Mouse (Mus musculus) kidney, embryonic 14.5 days (tissue): ENCODE measurements around the gene Limk2. TPM values are rescaled to one million over a fixed set of nuclear protein-coding genes. Genes with fewer than 3 reads are reported as not detected.

Experiments
- ATAC-seq: fragments of 200-750 bp; cut with Nextera tagmentation; 2 replicates; pipeline ENCODE4 v1.8.0; 2017; ENCODE audit warnings: moderate number of reproducible peaks, mild to moderate bottlenecking, moderate TSS enrichment, moderate library complexity; ENCODE audit not compliant: low FRiP score, low TSS enrichment
- H3K27ac ChIP-seq: fragments of 300-500 bp; sonication (generic); 2 replicates; pipeline ENCODE4 v1.5.1; 2014; ENCODE audit warnings: low read depth, mild to moderate bottlenecking, low read length, moderate library complexity, mixed read lengths
- H3K27me3 ChIP-seq: fragments of 300-500 bp; sonication (generic); 2 replicates; pipeline ENCODE4 v1.6.1; 2014; ENCODE audit warnings: mild to moderate bottlenecking, low read length; ENCODE audit not compliant: control insufficient read depth, insufficient read depth
- H3K36me3 ChIP-seq: fragments of 300-500 bp; sonication (generic); 2 replicates; pipeline ENCODE4 v1.6.1; 2014; ENCODE audit warnings: low read length, mixed read lengths; ENCODE audit not compliant: control insufficient read depth, insufficient read depth
- H3K4me1 ChIP-seq: fragments of 300-500 bp; sonication (generic); 2 replicates; pipeline ENCODE4 v1.6.1; 2014; ENCODE audit warnings: low read length, mixed read lengths; ENCODE audit not compliant: control insufficient read depth, insufficient read depth
- H3K4me2 ChIP-seq: fragments of 300-500 bp; sonication (generic); replicated peaks from 2 replicates; pipeline ENCODE4 v1.6.1; 2014; ENCODE audit warnings: low read depth, mild to moderate bottlenecking, low read length
- H3K4me3 ChIP-seq: fragments of 300-500 bp; sonication (generic); 2 replicates; pipeline ENCODE4 v1.5.1; 2014; ENCODE audit warnings: mild to moderate bottlenecking, low read length
- H3K9ac ChIP-seq: fragments of 300-500 bp; sonication (generic); 2 replicates; pipeline ENCODE4 v1.6.1; 2014; ENCODE audit warnings: low read depth, mild to moderate bottlenecking, low read length, moderate library complexity
- H3K9me3 ChIP-seq: fragments of 300-500 bp; sonication (generic); 2 replicates; pipeline ENCODE4 v1.6.1; 2016; ENCODE audit warnings: low read length; ENCODE audit not compliant: control insufficient read depth
- WGBS: fragments of 180-500 bp; shearing (Covaris S2); extraction: QIAGEN DNeasy Blood & Tissue Kit; methylation state at CpG from one replicate; pipeline ENCODE4 v1.1.7; 2014; 5-methylcytosine and 5-hydroxymethylcytosine counted together
- polyA plus RNA-seq: library from polyadenylated mRNA; unstranded; fragments of >200 nt; fragmentation: Nextera tagmentation; extraction: Ambion mirVana; gene quantifications from 2 replicates; pipeline ENCODE4 v1.2.1, GENCODE M21; 2014

Gene Limk2
- 32.6 and 41.7 TPM in 2 replicates for polyA plus RNA-seq

DNA sequence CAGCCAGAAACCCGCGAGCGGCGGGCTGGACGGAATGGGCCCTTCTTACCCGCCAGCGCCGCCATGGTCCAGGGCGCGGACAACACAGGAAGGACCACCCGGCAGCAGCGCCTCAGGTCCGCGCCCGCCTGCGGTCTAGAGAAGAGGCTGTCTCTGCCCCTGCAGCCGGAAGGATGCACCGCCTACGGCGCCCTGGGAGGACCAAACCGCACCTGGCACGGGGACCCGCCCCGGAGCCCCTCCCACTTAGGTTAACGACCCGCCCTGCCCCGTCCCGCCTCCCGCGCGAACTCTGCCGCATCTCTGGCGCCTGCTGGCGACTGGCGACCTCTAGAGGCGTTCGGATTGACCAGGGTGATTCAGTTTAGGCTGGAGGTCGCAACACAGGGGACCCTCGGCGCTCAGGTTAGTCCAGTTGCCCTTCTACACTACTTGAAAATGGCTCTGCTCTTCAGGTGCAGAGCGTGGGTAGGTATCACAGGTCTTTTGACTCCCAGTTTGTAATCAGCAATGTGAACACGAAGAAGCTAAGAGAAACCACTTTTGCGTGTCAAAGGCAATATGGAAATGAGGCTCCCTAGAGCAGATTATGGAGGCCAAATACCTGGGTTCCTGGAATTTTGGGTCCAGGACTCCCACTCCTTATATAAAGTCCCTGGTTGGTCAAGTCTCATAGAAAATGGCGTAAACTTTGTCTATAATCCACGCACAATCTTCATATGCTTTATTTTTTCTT lies at the start of gene Limk2:
Gene Limk2 (minus strand): TSS at position 193 of the 736 bp plus-strand sequence.
- H3K9me3 ChIP-seq, result no peaks in the 10 kb centered on the region
- 4% methylated on average over 45 of the region's 45 CpGs for WGBS
- no peaks in the 10 kb centered on the region; the same call in 1 of the 2 replicates for H3K36me3 ChIP-seq
- peaks cover 6% of the 10 kb centered on the region; the same call in 1 of the 2 replicates for H3K4me1 ChIP-seq
- H3K27ac ChIP-seq, result peak within 1 kb of the TSS; percentile 69; the same call in 1 of the 2 replicates
- H3K27me3 ChIP-seq, result no peaks in the 10 kb centered on the region
- peak; percentile 99 for ATAC-seq
- peak within 1 kb of the TSS; percentile 82 for H3K9ac ChIP-seq
- peak within 1 kb of the TSS; percentile 83 for H3K4me3 ChIP-seq
- peak within 1 kb of the TSS; percentile 86 for H3K4me2 ChIP-seq

DNA sequence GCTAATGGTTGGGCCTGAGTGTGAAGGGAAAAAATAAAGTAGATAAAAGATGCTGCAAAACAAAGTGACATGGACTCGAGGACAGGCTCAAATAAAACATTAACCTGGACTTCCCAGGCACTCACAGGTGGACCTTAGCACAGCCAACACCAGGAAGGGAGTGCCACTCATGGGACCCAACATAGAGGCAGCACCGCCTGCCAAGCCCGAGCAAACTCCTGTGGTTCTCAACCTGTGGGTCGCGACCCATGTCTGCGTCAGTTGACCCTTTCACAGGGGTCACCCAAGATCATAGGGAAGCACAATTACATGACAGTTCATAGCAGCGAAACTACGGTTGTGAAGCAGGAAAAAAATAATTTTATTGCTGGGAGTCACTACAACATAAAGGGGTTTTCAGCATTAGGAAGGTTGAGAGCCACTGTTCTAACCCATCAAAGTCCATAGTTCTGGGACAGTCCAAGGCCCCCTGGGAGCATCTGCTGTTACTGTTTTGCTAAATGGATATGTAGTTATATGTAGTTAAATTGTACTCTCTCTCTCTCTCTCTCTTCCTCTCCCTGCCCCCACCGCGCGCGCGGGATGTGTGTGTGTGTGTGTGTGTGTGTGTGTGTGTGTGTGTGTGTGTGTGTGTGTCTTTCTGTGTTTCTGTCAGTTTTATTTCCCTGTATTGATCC lies 49.6 kb upstream of the Limk2 start:
- no peaks in the 10 kb centered on the region for H3K9me3 ChIP-seq
- 84% methylated on average over 13 of the region's 13 CpGs for WGBS
- no peaks in the 10 kb centered on the region for H3K27me3 ChIP-seq
- ATAC-seq, result no peak
- no peaks in the 10 kb centered on the region for H3K36me3 ChIP-seq
- no peaks in the 10 kb centered on the region for H3K4me1 ChIP-seq
- H3K27ac ChIP-seq, result no peak overlapping the region
- H3K4me3 ChIP-seq, result no peak overlapping the region
- H3K9ac ChIP-seq, result no peak overlapping the region
- no peak overlapping the region for H3K4me2 ChIP-seq

DNA sequence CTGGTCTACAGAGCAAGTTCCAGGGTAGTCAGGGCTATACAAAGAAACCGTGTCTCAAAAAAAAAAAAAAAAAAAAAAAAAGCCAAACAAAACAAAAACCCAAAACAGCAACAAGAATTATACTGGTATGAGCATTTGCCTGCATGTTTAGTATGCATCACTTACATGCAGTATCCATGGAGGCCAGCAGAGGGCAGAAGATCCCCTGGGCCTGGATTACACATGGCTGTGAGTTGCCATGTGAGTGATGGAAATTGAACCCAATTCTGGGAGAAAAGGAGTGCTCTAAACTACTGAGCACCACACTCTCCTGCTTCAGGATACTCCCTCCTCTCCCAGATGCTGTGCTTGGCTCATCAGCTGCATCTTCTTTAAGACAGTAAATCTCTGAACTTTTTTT lies 47.4 kb upstream of the Limk2 start:
- Histone ChIP-seq H3K27ac (no peak overlapping the region), H3K4me2 (no peak overlapping the region), H3K4me1 (peaks cover 7% of the 10 kb centered on the region), H3K36me3 (no peaks in the 10 kb centered on the region), H3K4me3 (no peak overlapping the region), H3K9me3 (no peaks in the 10 kb centered on the region), H3K9ac (no peak overlapping the region), H3K27me3 (no peaks in the 10 kb centered on the region)
- no peak for ATAC-seq
- WGBS, result 55% methylated on average over 1 of the region's 1 CpGs

GRCm38 (mm10) chr11:3454506-3454905 lies 45.5 kb upstream of the Limk2 start:
- H3K4me2 ChIP-seq, result no peak overlapping the region
- ATAC-seq, result no peak
- 95% methylated on average over 3 of the region's 3 CpGs for WGBS

DNA sequence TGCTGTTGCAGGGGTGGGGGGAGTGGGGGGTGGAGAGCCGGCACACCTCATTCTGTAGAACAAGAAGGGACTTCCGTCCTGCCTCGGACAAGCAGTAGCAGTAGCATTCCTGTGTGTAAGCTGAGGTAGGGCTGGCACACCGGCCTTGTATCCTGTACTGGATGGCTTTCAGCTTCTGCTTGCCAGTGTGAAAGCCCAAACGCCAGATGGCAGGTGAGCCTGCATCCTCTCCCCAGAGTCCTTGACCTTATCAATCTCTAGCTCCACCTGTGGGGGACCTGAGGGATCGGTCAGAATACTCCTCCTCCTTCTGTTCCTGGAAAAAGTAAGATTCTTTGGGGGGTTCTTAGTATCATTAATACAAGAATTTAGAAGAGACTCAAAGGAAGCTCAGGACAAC lies 44.5 kb upstream of the Limk2 start:
- no peaks in the 10 kb centered on the region for H3K36me3 ChIP-seq
- 74% methylated on average over 6 of the region's 6 CpGs for whole genome bisulfite sequencing
- ATAC-seq, result no peak
- H3K4me1 ChIP-seq, result peaks cover 11% of the 10 kb centered on the region
- no peaks in the 10 kb centered on the region for H3K9me3 ChIP-seq
- H3K9ac ChIP-seq, result no peak overlapping the region
- H3K27ac ChIP-seq, result no peak overlapping the region
- H3K4me3 ChIP-seq, result peak overlapping the region; percentile 77; the same call in 1 of the 2 replicates
- no peaks in the 10 kb centered on the region for H3K27me3 ChIP-seq
- H3K4me2 ChIP-seq, result peak overlapping the region; percentile 79

More at GRCm38 (mm10) chr11:3454506-3454905, 45.5 kb upstream of the Limk2 start:
- H3K9ac ChIP-seq, result no peak overlapping the region
- no peak overlapping the region for H3K4me3 ChIP-seq
- no peaks in the 10 kb centered on the region for H3K9me3 ChIP-seq
- no peaks in the 10 kb centered on the region for H3K27me3 ChIP-seq
- H3K36me3 ChIP-seq, result no peaks in the 10 kb centered on the region
- H3K4me1 ChIP-seq, result peaks cover 11% of the 10 kb centered on the region
- no peak overlapping the region for H3K27ac ChIP-seq

GRCm38 (mm10) chr11:3452769-3453168 lies 43.8 kb upstream of the Limk2 start:
- Histone ChIP-seq H3K4me1 (peaks cover 11% of the 10 kb centered on the region), H3K27ac (peak overlapping the region; percentile 82), H3K9ac (peak overlapping the region; percentile 77; the same call in 1 of the 2 replicates), H3K36me3 (no peaks in the 10 kb centered on the region), H3K27me3 (no peaks in the 10 kb centered on the region), H3K4me3 (peak overlapping the region; percentile 77), H3K4me2 (peak overlapping the region; percentile 79), H3K9me3 (no peaks in the 10 kb centered on the region)
- ATAC-seq, result peak; percentile 40
- WGBS, result 2% methylated on average over 9 of the region's 9 CpGs

GRCm38 (mm10) chr11:3452167-3452639 lies 43.2 kb upstream of the Limk2 start, which contains the start of gene Rnf185:
Gene Rnf185, minus strand, starts transcription at chr11:3452363.
- Histone ChIP-seq H3K27ac (peak within 1 kb of the TSS; percentile 82), H3K4me1 (peaks cover 11% of the 10 kb centered on the region), H3K4me3 (peak within 1 kb of the TSS; percentile 77), H3K9me3 (no peaks in the 10 kb centered on the region), H3K36me3 (no peaks in the 10 kb centered on the region), H3K9ac (peak within 1 kb of the TSS; percentile 77), H3K4me2 (peak within 1 kb of the TSS; percentile 79), H3K27me3 (no peaks in the 10 kb centered on the region)
- WGBS, result 1% methylated on average over 45 of the region's 45 CpGs
- peak; percentile 98 for ATAC-seq

DNA sequence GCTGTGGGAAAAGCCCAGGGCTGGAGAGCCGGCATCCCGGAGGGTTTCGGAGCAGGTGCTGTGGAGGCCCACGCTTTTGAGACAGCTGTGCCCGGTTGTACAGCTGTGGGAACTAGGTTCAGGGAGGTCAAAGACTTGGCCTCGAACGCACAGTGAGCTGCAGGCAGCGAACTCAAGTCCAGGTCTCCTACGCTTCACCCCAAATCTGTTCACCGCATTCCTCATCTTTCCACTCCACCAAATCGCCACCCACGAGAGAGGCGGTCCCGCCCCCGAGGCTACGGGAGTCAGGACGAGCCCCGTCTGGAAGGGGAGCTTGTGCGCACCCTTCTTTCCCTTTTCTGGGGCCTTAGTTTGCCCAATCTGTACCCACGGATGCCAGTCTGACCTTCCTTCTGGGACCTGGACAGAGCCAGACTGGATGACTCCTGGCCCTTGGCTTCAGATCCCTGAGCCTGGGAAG lies 42.7 kb upstream of the Limk2 start:
- Histone ChIP-seq H3K27ac (peak overlapping the region; percentile 53; the same call in 1 of the 2 replicates), H3K27me3 (no peaks in the 10 kb centered on the region), H3K9ac (peak overlapping the region; percentile 77), H3K36me3 (no peaks in the 10 kb centered on the region), H3K9me3 (no peaks in the 10 kb centered on the region), H3K4me2 (peak overlapping the region; percentile 79), H3K4me1 (peaks cover 11% of the 10 kb centered on the region), H3K4me3 (peak overlapping the region; percentile 77)
- ATAC-seq, result peak; percentile 67
- under 1% methylated on average over 20 of the region's 20 CpGs for WGBS
